Mouse (Mus musculus): ENCODE data around the gene Lmln. TPM values are rescaled to one million over a fixed set of nuclear protein-coding genes. Genes with fewer than 3 reads are reported as not detected.

Lmln gene
- total RNA-seq, 2 experiments from 2014 or later = 2.1 to 2.8 TPM

DNA sequence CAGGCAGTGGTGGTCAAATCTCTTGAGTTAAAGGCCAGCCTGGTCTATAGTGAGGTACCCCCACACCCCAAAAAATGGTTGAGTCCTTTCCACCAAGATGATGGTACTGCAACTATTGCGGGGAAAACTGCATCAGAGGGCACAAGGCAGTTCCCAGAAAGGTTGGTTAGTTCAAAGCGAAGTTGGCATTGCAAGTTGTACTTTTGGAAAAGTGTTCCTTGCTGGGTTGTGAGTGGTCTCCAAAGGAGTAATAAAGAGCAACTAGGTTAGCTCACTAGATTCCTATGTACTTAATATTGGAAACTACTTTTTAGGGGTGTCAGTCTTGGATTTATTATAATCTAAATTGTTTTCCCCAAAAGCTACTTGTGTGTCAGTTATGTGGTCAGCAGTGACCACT is 1.4 kb upstream of the Lmln start:
- Histone ChIP-seq H3K27ac (no peak overlapping the region), H3K4me3 (no peak overlapping the region)
- intact Hi-C loops (cut with DNase I) = no loop called here
- no peak for DNase-seq
- no peak for TF ChIP-seq CTCF (IDR thresholded peaks at IDR 0.05)

DNA sequence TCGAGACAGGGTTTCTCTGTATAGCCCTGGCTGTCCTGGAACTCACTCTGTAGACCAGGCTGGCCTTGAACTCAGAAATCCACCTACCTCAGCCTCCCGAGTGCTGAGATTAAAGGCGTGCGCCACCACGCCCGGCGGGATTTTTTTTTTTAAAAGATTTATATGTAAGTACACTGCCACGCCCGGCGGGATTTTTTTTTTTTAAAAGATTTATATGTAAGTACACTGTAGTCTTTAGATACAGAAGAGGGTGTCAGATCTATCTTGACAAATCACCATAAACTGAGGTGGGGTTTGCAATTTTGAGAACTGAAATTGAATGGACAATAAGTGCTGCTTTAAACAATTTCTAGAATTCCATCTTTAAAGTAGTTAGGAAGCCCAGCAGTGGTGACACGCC is 921 bp upstream of the Lmln start:
- intact Hi-C loops (cut with DNase I) = no loop called here
- Histone ChIP-seq H3K4me3 (peak overlapping the region; percentile 96), H3K27ac (peak overlapping the region; percentile 80)
- no peak for TF ChIP-seq CTCF (IDR thresholded peaks at IDR 0.05)
- DNase-seq = no peak

DNA sequence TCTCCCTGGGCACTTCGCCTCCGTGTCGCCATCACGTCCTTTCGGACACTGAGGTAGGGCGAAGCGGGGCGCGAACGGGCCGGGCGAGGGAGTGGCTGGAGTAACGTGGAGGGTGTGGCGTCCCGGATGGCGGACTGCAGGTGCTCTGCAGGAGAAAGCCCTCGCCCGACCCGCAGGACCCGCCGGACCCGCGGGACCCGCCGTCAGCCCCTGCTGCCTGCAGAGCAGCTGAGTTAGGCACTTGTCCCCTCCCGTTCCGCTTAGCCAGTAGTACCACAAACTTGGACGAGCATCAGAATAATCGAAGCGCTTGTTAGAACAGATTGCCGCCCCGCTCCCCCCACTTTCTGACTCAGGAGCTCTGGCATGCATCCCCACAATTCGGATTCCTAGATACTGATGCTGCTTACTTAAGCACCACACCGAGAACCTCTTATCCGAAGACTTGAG is 386 bp downstream of the Lmln start:
- intact Hi-C loops (cut with DNase I) = loop anchor here (2.0 kb wide), 1 partner anchor 816 kb away; the partner anchor contains the start of genes Fbxo45 and Wdr53
- peak overlapping the region; percentile 96 for H3K4me3 ChIP-seq
- TF ChIP-seq CTCF (IDR thresholded peaks at IDR 0.05) = no peak
- H3K27ac ChIP-seq = peak overlapping the region; percentile 80
- no peak for DNase-seq

DNA sequence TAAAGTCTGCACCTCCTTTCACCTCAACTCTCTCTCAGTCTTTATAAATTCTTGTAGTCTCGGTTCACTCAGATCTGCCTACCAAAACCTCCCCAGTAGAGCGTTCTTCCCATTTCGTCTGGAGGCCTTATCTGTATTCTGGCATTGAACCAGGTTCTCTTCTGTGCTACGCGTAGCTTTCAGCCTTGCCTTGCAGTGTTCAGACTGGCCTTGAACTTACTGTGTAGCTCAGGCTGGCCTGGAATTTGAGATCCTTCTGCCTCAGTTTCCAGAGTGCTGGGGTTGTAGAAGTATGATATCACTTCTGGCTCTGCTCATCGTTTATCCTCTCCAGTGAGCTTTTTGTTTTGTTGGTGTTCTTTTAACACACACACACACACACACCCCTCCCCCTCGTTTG is 946 bp downstream of the Lmln start:
- TF ChIP-seq CTCF (IDR thresholded peaks at IDR 0.05) = no peak
- intact Hi-C loops (cut with DNase I) = loop anchor here (2.0 kb wide), 1 partner anchor 816 kb away; the partner anchor contains the start of genes Fbxo45 and Wdr53
- DNase-seq = no peak
- peak overlapping the region; percentile 80; the same call in 1 of the 2 replicates for H3K27ac ChIP-seq
- H3K4me3 ChIP-seq = peak overlapping the region; percentile 96

DNA sequence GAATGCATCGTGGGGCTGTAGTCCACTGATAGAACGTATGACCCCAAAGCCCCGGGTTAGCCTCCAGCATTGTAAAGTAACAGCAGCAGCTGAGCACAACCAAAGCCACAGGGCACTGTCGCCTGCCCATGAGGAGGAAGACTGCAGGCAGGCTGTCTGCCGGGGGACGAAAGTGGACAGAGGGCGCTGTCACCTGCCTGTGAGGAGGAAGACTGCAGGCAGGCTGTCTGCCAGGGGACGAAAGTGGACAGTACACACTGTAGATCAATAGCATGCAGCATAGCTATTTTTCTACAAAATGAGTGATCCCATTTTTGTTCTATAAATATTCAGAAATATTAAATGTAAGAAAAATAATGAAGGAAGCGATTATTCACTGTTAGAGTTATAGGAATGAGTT is 2.3 kb downstream of the Lmln start:
- no peak overlapping the region for H3K4me3 ChIP-seq
- no peak for DNase-seq
- no peak overlapping the region for H3K27ac ChIP-seq
- intact Hi-C loops (cut with DNase I) = no loop called here
- TF ChIP-seq CTCF (IDR thresholded peaks at IDR 0.05) = no peak

DNA sequence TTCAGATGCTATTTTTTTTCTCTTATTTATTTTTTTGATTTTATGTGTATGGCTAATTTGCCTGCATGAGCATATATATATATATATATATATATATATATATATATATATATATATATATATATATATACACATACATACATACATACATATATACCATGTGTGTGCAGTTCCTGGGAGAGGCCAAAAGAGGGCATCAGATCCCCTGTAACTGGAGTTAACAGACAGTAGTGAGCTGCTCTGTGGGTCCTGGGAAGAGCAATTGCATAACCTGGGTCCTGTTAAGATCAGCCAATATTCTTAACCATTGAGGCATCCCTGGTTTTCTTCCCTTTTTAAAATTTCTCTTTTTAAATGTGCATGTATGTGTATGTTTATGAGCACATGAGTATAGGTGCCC is 8.6 kb downstream of the Lmln start:
- H3K27ac ChIP-seq = no peak overlapping the region
- intact Hi-C loops (cut with DNase I) = no loop called here
- H3K4me3 ChIP-seq = no peak overlapping the region
- DNase-seq = no peak
- no peak; the same call in 1 of the 2 replicates for TF ChIP-seq CTCF (IDR thresholded peaks at IDR 0.05)

DNA sequence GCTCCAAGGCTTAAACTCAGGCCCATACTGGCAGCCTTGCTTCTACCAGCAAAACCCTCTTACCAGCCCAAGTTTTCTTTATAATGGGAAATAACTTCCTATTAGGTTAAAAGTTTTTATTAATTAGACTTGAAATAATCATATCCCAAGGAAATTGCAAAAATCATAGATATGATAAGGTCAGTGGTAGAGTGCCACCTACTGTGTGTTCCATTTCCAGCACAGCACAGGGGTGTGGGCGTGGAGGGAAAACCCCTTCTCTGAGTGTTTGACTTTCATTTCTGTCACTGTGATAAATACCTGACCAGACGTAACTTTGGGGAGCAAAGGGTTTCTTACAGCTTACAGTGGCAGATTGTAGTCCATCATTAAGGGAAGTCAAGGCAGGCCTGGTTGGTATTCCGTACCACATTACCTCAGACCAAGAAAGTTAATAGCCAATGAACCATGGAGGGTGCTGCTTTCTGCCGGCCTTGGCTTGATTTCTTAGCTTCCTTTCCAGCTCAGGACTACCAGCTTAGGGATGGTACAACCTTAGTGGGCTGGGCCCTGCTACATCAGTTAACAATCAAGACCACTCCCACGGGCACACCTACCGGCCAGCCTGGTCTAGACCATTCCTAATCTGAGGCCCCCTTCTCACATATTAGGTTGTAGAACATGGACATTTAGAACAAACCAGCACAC is 10.7 kb downstream of the Lmln start:
- Histone ChIP-seq H3K4me3 (no peak overlapping the region), H3K27ac (no peak overlapping the region)
- intact Hi-C loops (cut with DNase I) = no loop called here
- 0 out of 2 replicates have a peak, but pooled peaks have one; percentile 0 for TF ChIP-seq CTCF (IDR thresholded peaks at IDR 0.05)
- no peak for DNase-seq

DNA sequence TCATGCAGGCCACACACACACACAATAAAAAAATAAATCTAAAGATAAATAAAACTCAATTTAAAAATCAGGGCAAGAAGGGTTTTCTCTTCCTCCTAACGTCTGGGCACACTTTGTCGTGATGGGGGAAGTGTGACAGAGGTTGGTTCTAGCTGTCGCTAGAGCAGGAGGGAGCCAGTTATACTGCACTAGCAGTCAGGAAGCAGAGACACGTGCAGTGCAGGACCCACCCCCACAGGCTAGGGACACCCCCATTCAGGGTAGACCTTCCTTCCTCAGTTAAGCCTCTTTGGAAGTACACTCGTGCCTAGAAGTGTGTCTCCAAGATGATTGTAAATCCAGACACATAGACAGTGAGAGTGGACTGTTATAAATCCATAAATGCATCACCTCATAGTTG is 12.6 kb downstream of the Lmln start:
- Histone ChIP-seq H3K4me3 (no peak overlapping the region), H3K27ac (no peak overlapping the region)
- TF ChIP-seq CTCF (IDR thresholded peaks at IDR 0.05) = no peak
- intact Hi-C loops (cut with DNase I) = no loop called here
- DNase-seq = no peak

DNA sequence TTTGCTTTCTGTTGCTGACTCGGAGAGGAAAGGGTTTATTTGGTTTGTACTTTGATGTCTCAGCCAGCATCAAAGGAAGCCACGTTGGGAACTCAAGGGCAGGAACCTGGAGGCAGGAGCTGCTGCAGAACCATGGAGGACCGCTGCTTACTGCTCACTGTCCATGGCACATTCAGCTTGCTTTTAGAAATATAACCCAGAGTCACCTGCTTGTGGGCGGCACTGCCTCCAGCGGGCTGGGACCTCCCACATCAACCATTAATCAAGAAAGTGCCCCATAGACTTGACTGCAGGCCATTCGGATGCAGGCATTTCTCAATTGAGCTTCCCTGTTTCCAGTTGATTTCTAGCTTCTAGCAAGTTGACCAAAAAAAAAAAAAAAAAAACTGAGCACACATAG is 13.8 kb downstream of the Lmln start:
- Histone ChIP-seq H3K27ac (no peak overlapping the region), H3K4me3 (no peak overlapping the region)
- intact Hi-C loops (cut with DNase I) = no loop called here
- no peak for TF ChIP-seq CTCF (IDR thresholded peaks at IDR 0.05)
- no peak for DNase-seq

DNA sequence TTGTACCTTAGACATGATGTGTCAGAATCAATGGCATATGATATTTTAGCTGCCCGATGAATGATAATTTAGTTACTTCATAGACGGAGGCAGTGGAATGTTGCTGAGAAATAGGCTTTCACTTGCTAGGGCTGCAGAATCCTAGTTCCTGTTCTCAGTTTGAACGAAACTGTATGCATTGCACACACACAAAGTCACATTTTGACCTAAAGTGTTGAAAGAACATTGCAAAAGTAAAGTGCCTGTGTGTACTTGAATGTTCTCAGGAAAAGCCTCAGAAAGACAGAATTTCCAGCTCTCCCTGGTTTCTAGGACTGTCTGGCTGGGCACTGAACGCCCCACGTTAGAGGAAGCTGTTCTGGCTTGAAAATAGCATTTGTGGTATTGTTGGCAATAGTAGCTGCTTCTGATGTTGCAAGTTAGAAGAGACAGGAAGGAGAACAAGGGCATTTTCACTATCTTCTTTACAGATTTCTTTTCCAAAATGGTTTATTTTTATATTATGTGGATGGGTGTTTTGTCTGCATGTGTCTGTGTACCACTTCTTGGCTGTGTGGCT is 14.8 kb downstream of the Lmln start:
- H3K27ac ChIP-seq = no peak overlapping the region
- no peak overlapping the region for H3K4me3 ChIP-seq
- intact Hi-C loops (cut with DNase I) = no loop called here
- DNase-seq = no peak
- TF ChIP-seq CTCF (IDR thresholded peaks at IDR 0.05) = no peak

DNA sequence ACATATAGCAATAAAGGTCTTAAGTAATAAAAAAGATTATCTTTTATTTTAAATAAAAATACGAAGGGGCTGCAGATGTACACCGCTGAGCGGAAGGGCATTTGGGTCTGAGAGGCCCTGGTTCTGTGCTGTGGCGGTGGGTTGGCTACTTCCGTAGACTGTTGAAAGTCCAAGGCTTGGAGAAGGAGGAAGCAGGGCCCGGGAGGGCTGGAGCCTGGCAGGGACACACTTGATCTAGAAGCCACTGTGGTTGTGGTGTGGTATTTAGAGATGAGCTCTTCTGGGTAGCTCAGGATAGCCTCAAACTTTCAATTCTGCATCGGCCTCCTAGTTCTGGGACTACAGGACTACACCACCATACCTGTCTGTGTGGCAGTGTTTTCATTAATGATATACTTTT is 17.7 kb downstream of the Lmln start:
- intact Hi-C loops (cut with DNase I) = no loop called here
- no peak overlapping the region for H3K4me3 ChIP-seq
- no peak for TF ChIP-seq CTCF (IDR thresholded peaks at IDR 0.05)
- no peak for DNase-seq
- H3K27ac ChIP-seq = no peak overlapping the region

DNA sequence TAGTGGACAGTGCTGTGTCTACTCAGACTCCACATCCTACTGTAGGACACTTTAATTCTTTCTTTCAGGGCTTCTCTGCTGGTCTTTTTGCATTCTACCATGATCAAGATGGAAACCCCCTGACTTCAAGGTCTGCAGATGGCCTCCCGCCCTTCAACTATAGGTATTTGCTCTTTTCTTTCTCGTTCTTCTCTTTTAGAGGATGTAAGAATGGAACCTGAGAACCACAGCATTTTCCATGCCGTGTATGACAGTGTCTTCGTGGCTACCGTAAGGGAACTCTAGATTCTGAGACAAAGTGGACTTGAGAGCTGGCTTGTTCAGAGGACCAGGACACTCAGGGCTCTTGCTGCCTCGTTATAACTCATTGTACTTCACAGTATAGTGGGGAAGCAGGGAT is 20.6 kb downstream of the Lmln start:
- no peak for TF ChIP-seq CTCF (IDR thresholded peaks at IDR 0.05)
- Histone ChIP-seq H3K27ac (no peak overlapping the region), H3K4me3 (no peak overlapping the region)
- intact Hi-C loops (cut with DNase I) = no loop called here
- no peak for DNase-seq

DNA sequence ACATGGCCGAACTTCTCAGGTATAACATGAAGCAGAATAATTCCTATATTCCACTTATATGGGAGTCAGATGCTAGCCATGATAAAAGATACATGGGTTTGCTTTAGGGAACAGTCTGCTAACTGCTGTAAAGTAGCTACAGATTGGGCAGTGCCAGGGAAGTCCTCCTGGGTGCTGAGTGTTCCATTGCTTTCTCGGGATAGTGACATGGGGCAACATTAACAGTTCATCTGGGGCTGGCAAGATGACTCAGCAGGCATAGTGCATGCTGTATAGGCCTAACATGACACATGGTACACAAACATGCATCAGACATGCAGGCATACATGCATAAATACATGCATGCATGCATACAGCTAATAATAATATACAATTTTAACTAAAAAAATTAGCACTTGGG is 21.7 kb downstream of the Lmln start:
- TF ChIP-seq CTCF (IDR thresholded peaks at IDR 0.05) = no peak
- Histone ChIP-seq H3K4me3 (no peak overlapping the region), H3K27ac (peak overlapping the region; percentile 35; the same call in 1 of the 2 replicates)
- DNase-seq = no peak
- intact Hi-C loops (cut with DNase I) = no loop called here

DNA sequence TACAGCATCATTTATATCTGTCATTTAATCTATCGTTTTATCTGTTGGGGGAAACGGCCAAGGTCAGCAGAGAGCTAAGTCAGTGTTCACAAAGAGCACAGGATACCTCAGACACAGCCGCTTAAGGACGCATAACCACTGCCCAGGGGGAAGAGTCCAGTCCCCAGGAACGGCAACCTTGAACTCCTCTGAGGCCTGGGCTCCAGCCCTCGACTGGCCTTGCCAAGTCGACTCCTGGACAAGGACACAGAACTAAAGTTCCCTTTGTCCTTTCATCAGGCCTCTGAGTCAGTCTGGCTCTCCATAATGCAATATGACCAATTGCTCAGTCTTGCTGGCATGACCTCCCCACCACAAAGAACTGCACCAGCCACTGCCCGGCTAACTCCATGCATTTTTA is 23.3 kb downstream of the Lmln start:
- no peak for TF ChIP-seq CTCF (IDR thresholded peaks at IDR 0.05)
- Histone ChIP-seq H3K27ac (no peak overlapping the region), H3K4me3 (no peak overlapping the region)
- no peak for DNase-seq
- intact Hi-C loops (cut with DNase I) = no loop called here
